Mouse (Mus musculus) cortical plate, adult 2 months (tissue): ENCODE results near the gene Slc25a17.

Experiments
- CTCF ChIP-seq: fragments of 200-500 bp; IDR thresholded peaks from 2 replicates; pipeline ENCODE4 v1.5.1; 2011; ENCODE audit warnings: mild to moderate bottlenecking, control low read depth, low read length; ENCODE audit not compliant: insufficient read depth; ENCODE audit errors: extremely low read depth
- POLR2A ChIP-seq: fragments of 200-500 bp; IDR thresholded peaks from 2 replicates; pipeline ENCODE4 v1.6.1; 2011; ENCODE audit warnings: mild to moderate bottlenecking, low read length, control low read depth; ENCODE audit not compliant: insufficient read depth; ENCODE audit errors: extremely low read depth

- no peak for TF ChIP-seq POLR2A
- TF ChIP-seq CTCF = no peak
Measured at GRCm38 (mm10) chr15:81320137-81320536, 40.5 kb downstream of the Slc25a17 start.
